Mouse (Mus musculus) stomach, embryonic 15.5 days (tissue): ENCODE measurements at regions not wholly inside any gene's neighbourhood (a gene's known extent, or its start where the extent isn't known, plus 50 kb on each side); places are given as distances from the start of the nearest gene placed in this dataset. TPM values are rescaled to one million over a fixed set of nuclear protein-coding genes. Genes with fewer than 3 reads are reported as not detected.

Experiments used
- ATAC-seq: fragments of 200-750 bp; cut with Nextera tagmentation; 2 replicates; pipeline ENCODE4 v1.8.0; 2017; ENCODE audit warnings: low read depth, moderate number of reproducible peaks, moderate TSS enrichment; ENCODE audit not compliant: insufficient read depth, low FRiP score
- H3K27ac ChIP-seq: fragments of 300-500 bp; sonication (generic); 2 replicates; pipeline ENCODE4 v1.5.1; 2015; ENCODE audit warnings: mild to moderate bottlenecking, inconsistent platforms
- H3K27me3 ChIP-seq: fragments of 300-500 bp; sonication (generic); replicated peaks from 2 replicates; pipeline ENCODE4 v1.6.1; 2015; ENCODE audit warnings: inconsistent platforms
- H3K36me3 ChIP-seq: fragments of 300-500 bp; sonication (generic); 2 replicates; pipeline ENCODE4 v1.6.1; 2015; ENCODE audit warnings: inconsistent platforms
- H3K4me1 ChIP-seq: fragments of 300-500 bp; sonication (generic); 2 replicates; pipeline ENCODE4 v1.6.1; 2015; ENCODE audit warnings: inconsistent platforms
- H3K4me2 ChIP-seq: fragments of 300-500 bp; sonication (generic); 2 replicates; pipeline ENCODE4 v1.6.1; 2015; ENCODE audit warnings: mild to moderate bottlenecking, inconsistent platforms
- H3K4me3 ChIP-seq: fragments of 300-500 bp; sonication (generic); replicated peaks from 2 replicates; pipeline ENCODE4 v1.5.1; 2015; ENCODE audit warnings: inconsistent platforms
- H3K9ac ChIP-seq: fragments of 300-500 bp; sonication (generic); 2 replicates; pipeline ENCODE4 v1.6.1; 2015; ENCODE audit warnings: inconsistent platforms
- H3K9me3 ChIP-seq: fragments of 300-500 bp; sonication (generic); 2 replicates; pipeline ENCODE4 v1.6.1; 2016; ENCODE audit warnings: inconsistent platforms
- WGBS: fragments of 180-500 bp; shearing (Covaris S2); methylation state at CpG from one replicate; pipeline ENCODE4 v1.1.7; 2015; 5-methylcytosine and 5-hydroxymethylcytosine counted together
- microRNA-seq: library from miRNA; unstranded; fragments of <30 nt; microRNA quantifications from one replicate; pipeline ENCODE4, GENCODE M21; 2016

- ATAC-seq: no peak
- no peaks in the 10 kb centered on the region for H3K27me3 ChIP-seq
- WGBS: 78% methylated on average over 4 of the region's 4 CpGs
- H3K4me2 ChIP-seq: no peak overlapping the region
- no peak overlapping the region for H3K4me3 ChIP-seq
- no peaks in the 10 kb centered on the region for H3K9me3 ChIP-seq
- no peak overlapping the region for H3K27ac ChIP-seq
- H3K4me1 ChIP-seq: no peaks in the 10 kb centered on the region
- H3K9ac ChIP-seq: no peak overlapping the region
- no peaks in the 10 kb centered on the region for H3K36me3 ChIP-seq
Observed at GRCm38 (mm10) chr8:73645582-73645981, 292.2 kb upstream of the Large1 start.

- no peak overlapping the region for H3K9ac ChIP-seq
- no peaks in the 10 kb centered on the region for H3K9me3 ChIP-seq
- H3K36me3 ChIP-seq: no peaks in the 10 kb centered on the region
- no peak for ATAC-seq
- no peak overlapping the region for H3K4me2 ChIP-seq
- H3K27ac ChIP-seq: no peak overlapping the region
- no peaks in the 10 kb centered on the region for H3K27me3 ChIP-seq
- H3K4me1 ChIP-seq: no peaks in the 10 kb centered on the region
- no peak overlapping the region for H3K4me3 ChIP-seq
Observed at GRCm38 (mm10) chr8:73626798-73627197, 273.5 kb upstream of the Large1 start.

GRCm38 (mm10) chr8:73618946-73619345, 265.6 kb upstream of the Large1 start:
- Histone ChIP-seq H3K9me3 (no peaks in the 10 kb centered on the region), H3K27me3 (no peaks in the 10 kb centered on the region), H3K27ac (no peak overlapping the region), H3K4me3 (no peak overlapping the region), H3K36me3 (no peaks in the 10 kb centered on the region), H3K9ac (no peak overlapping the region), H3K4me1 (no peaks in the 10 kb centered on the region), H3K4me2 (no peak overlapping the region)
- WGBS: 82% methylated on average over 1 of the region's 1 CpGs
- ATAC-seq: peak; percentile 31; the same call in 1 of the 2 replicates

- no peaks in the 10 kb centered on the region for H3K27me3 ChIP-seq
- no peaks in the 10 kb centered on the region for H3K4me1 ChIP-seq
- WGBS: 65% methylated on average over 2 of the region's 2 CpGs
- H3K4me2 ChIP-seq: no peak overlapping the region
- no peak for ATAC-seq
- no peaks in the 10 kb centered on the region for H3K9me3 ChIP-seq
- H3K27ac ChIP-seq: no peak overlapping the region
- no peaks in the 10 kb centered on the region for H3K36me3 ChIP-seq
- H3K9ac ChIP-seq: no peak overlapping the region
- H3K4me3 ChIP-seq: no peak overlapping the region
Observed at GRCm38 (mm10) chr8:73614631-73615030, 261.3 kb upstream of the Large1 start.

GRCm38 (mm10) chr8:73614106-73614505, 260.8 kb upstream of the Large1 start:
- no peaks in the 10 kb centered on the region for H3K4me1 ChIP-seq
- no peak overlapping the region for H3K4me3 ChIP-seq
- H3K27ac ChIP-seq: no peak overlapping the region
- H3K36me3 ChIP-seq: no peaks in the 10 kb centered on the region
- no peaks in the 10 kb centered on the region for H3K9me3 ChIP-seq
- H3K4me2 ChIP-seq: no peak overlapping the region
- 66% methylated on average over 2 of the region's 2 CpGs for WGBS
- no peak for ATAC-seq
- H3K9ac ChIP-seq: no peak overlapping the region
- H3K27me3 ChIP-seq: no peaks in the 10 kb centered on the region

- no peak overlapping the region for H3K9ac ChIP-seq
- no peak for ATAC-seq
- H3K9me3 ChIP-seq: no peaks in the 10 kb centered on the region
- no peak overlapping the region for H3K4me2 ChIP-seq
- no peaks in the 10 kb centered on the region for H3K4me1 ChIP-seq
- H3K4me3 ChIP-seq: no peak overlapping the region
- H3K27me3 ChIP-seq: no peaks in the 10 kb centered on the region
- no peaks in the 10 kb centered on the region for H3K36me3 ChIP-seq
- no peak overlapping the region for H3K27ac ChIP-seq
- WGBS: 85% methylated on average over 10 of the region's 10 CpGs
Observed at GRCm38 (mm10) chr8:73611583-73611982, 258.2 kb upstream of the Large1 start.

- no peak for ATAC-seq
Observed at GRCm38 (mm10) chr8:73570599-73570998, 217.3 kb upstream of the Large1 start.

GRCm38 (mm10) chr8:73569963-73570362, 216.6 kb upstream of the Large1 start:
- no peak for ATAC-seq
- no peak overlapping the region for H3K4me2 ChIP-seq
- no peak overlapping the region for H3K9ac ChIP-seq
- no peak overlapping the region for H3K27ac ChIP-seq
- no peak overlapping the region for H3K4me3 ChIP-seq
- no peaks in the 10 kb centered on the region for H3K9me3 ChIP-seq
- H3K27me3 ChIP-seq: no peaks in the 10 kb centered on the region
- no peaks in the 10 kb centered on the region for H3K36me3 ChIP-seq
- H3K4me1 ChIP-seq: no peaks in the 10 kb centered on the region

More at GRCm38 (mm10) chr8:73570599-73570998, 217.3 kb upstream of the Large1 start:
- H3K4me2 ChIP-seq: no peak overlapping the region
- H3K9ac ChIP-seq: no peak overlapping the region
- no peaks in the 10 kb centered on the region for H3K9me3 ChIP-seq
- no peaks in the 10 kb centered on the region for H3K27me3 ChIP-seq
- H3K4me1 ChIP-seq: no peaks in the 10 kb centered on the region
- no peak overlapping the region for H3K27ac ChIP-seq
- no peak overlapping the region for H3K4me3 ChIP-seq
- no peaks in the 10 kb centered on the region for H3K36me3 ChIP-seq

Small RNAs in the stretch of these regions (microRNA-seq; reads per million reads assigned to microRNA genes)
- not detected for gene Gm23255
